Mouse (Mus musculus) hindbrain, embryonic 14.5 days (tissue): ENCODE measurements at regions not wholly inside any gene's neighbourhood (a gene's known extent, or its start where the extent isn't known, plus 50 kb on each side); places are given as distances from the start of the nearest gene placed in this dataset.

Experiments used
- ATAC-seq: fragments of 200-750 bp; cut with Nextera tagmentation; 2 replicates; pipeline ENCODE4 v1.8.0; 2017; ENCODE audit warnings: moderate number of reproducible peaks, mild to moderate bottlenecking, moderate TSS enrichment, moderate library complexity; ENCODE audit not compliant: low FRiP score
- DNase-seq: peaks from one replicate; pipeline ENCODE4 v3.0.0-alpha.2; 2015; ENCODE audit warnings: low spot score
- H3K27ac ChIP-seq: fragments of 300-500 bp; sonication (generic); 2 replicates; pipeline ENCODE4 v1.5.1; 2014; ENCODE audit warnings: mild to moderate bottlenecking, moderate library complexity
- H3K27me3 ChIP-seq: fragments of 300-500 bp; sonication (generic); 2 replicates; pipeline ENCODE4 v1.6.1; 2014; ENCODE audit warnings: mild to moderate bottlenecking, low read length, mixed read lengths; ENCODE audit not compliant: control insufficient read depth, insufficient read depth
- H3K36me3 ChIP-seq: fragments of 300-500 bp; sonication (generic); replicated peaks from 2 replicates; pipeline ENCODE4 v1.6.1; 2014; ENCODE audit not compliant: control insufficient read depth, insufficient read depth
- H3K4me1 ChIP-seq: fragments of 300-500 bp; sonication (generic); replicated peaks from 2 replicates; pipeline ENCODE4 v1.6.1; 2014; ENCODE audit warnings: antibody characterized with exemption, low read length, mixed read lengths; ENCODE audit not compliant: control insufficient read depth, insufficient read depth
- H3K4me2 ChIP-seq: fragments of 300-500 bp; sonication (generic); replicated peaks from 2 replicates; pipeline ENCODE4 v1.6.1; 2014; ENCODE audit warnings: mild to moderate bottlenecking, moderate library complexity
- H3K4me3 ChIP-seq: fragments of 300-500 bp; sonication (generic); replicated peaks from 2 replicates; pipeline ENCODE4 v1.5.1; 2014; ENCODE audit warnings: mild to moderate bottlenecking, low read length
- H3K9ac ChIP-seq: fragments of 300-500 bp; sonication (generic); 2 replicates; pipeline ENCODE4 v1.6.1; 2014
- H3K9me3 ChIP-seq: fragments of 300-500 bp; sonication (generic); 2 replicates; pipeline ENCODE4 v1.6.1; 2016; ENCODE audit warnings: low read length; ENCODE audit not compliant: control insufficient read depth
- WGBS: fragments of 180-500 bp; shearing (Covaris S2); extraction: QIAGEN DNeasy Blood & Tissue Kit; methylation state at CpG from one replicate; pipeline ENCODE4 v1.1.7; 2014; 5-methylcytosine and 5-hydroxymethylcytosine counted together

- DNase-seq (no peak), ATAC-seq (no peak)
- H3K4me1 ChIP-seq: no peaks in the 10 kb centered on the region
- H3K27me3 ChIP-seq: no peaks in the 10 kb centered on the region
- no peaks in the 10 kb centered on the region for H3K9me3 ChIP-seq
- no peak overlapping the region for H3K4me3 ChIP-seq
- H3K27ac ChIP-seq: no peak overlapping the region
- H3K36me3 ChIP-seq: no peaks in the 10 kb centered on the region
- no peak overlapping the region for H3K9ac ChIP-seq
- no peak overlapping the region for H3K4me2 ChIP-seq
Measured at GRCm38 (mm10) chr12:95589011-95589410, 103.0 kb upstream of the Flrt2 start.

GRCm38 (mm10) chr12:95619281-95619680 is 72.7 kb upstream of the Flrt2 start:
- 93% methylated on average over 1 of the region's 1 CpGs for WGBS
- no peaks in the 10 kb centered on the region for H3K36me3 ChIP-seq
- no peaks in the 10 kb centered on the region for H3K4me1 ChIP-seq
- no peak overlapping the region for H3K4me2 ChIP-seq
- H3K4me3 ChIP-seq: no peak overlapping the region
- no peaks in the 10 kb centered on the region for H3K9me3 ChIP-seq
- DNase-seq: no peak
- H3K9ac ChIP-seq: no peak overlapping the region
- H3K27me3 ChIP-seq: no peaks in the 10 kb centered on the region
- H3K27ac ChIP-seq: no peak overlapping the region
- ATAC-seq: no peak

DNA sequence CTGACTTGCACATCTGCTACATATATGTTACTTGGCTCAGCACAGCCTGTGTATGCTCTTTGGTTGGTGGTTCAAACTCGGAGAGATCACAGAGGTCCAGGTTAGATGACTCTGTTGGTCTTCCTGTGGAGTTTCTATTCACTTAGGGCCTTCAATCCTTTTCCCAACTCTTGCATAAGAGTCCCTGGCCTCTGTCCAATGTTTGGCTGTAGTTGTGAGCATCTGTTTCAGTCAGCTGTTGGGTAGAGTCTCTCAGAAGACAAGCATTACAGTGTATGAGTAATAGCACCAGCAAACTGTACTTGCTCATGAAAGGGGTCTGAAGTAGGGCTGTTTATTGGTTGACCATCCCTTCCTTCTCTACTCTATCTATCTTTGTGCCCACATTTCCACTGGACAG is 61.0 kb upstream of the Flrt2 start:
- Histone ChIP-seq H3K4me2 (no peak overlapping the region), H3K36me3 (no peaks in the 10 kb centered on the region), H3K4me3 (no peak overlapping the region), H3K27ac (no peak overlapping the region), H3K4me1 (no peaks in the 10 kb centered on the region), H3K9me3 (no peaks in the 10 kb centered on the region), H3K27me3 (no peaks in the 10 kb centered on the region), H3K9ac (no peak overlapping the region)
- ATAC-seq: no peak
- DNase-seq: no peak
- 90% methylated on average over 1 of the region's 1 CpGs for WGBS

GRCm38 (mm10) chr12:95636647-95637046 is 55.4 kb upstream of the Flrt2 start:
- H3K9ac ChIP-seq: no peak overlapping the region
- no peaks in the 10 kb centered on the region for H3K4me1 ChIP-seq
- H3K36me3 ChIP-seq: no peaks in the 10 kb centered on the region
- DNase-seq (no peak), ATAC-seq (no peak)
- no peak overlapping the region for H3K4me2 ChIP-seq
- H3K27ac ChIP-seq: no peak overlapping the region
- no peaks in the 10 kb centered on the region for H3K9me3 ChIP-seq
- no peak overlapping the region for H3K4me3 ChIP-seq
- H3K27me3 ChIP-seq: no peaks in the 10 kb centered on the region

- H3K9ac ChIP-seq: no peak overlapping the region
- H3K4me3 ChIP-seq: no peak overlapping the region
- H3K36me3 ChIP-seq: no peaks in the 10 kb centered on the region
- H3K4me2 ChIP-seq: no peak overlapping the region
- no peaks in the 10 kb centered on the region for H3K4me1 ChIP-seq
- no peaks in the 10 kb centered on the region for H3K9me3 ChIP-seq
- DNase-seq (no peak), ATAC-seq (no peak)
- no peaks in the 10 kb centered on the region for H3K27me3 ChIP-seq
- no peak overlapping the region for H3K27ac ChIP-seq
Measured at GRCm38 (mm10) chr12:95639892-95640291, 52.1 kb upstream of the Flrt2 start.

GRCm38 (mm10) chr12:95641628-95642027 is 50.4 kb upstream of the Flrt2 start:
- ATAC-seq (no peak), DNase-seq (no peak)
- no peaks in the 10 kb centered on the region for H3K9me3 ChIP-seq
- H3K4me3 ChIP-seq: no peak overlapping the region
- H3K9ac ChIP-seq: no peak overlapping the region
- H3K27ac ChIP-seq: no peak overlapping the region
- H3K4me2 ChIP-seq: no peak overlapping the region
- no peaks in the 10 kb centered on the region for H3K4me1 ChIP-seq
- no peaks in the 10 kb centered on the region for H3K27me3 ChIP-seq
- H3K36me3 ChIP-seq: no peaks in the 10 kb centered on the region
